Mouse (Mus musculus): ENCODE measurements around the gene Flii. TPM values are rescaled to one million over a fixed set of nuclear protein-coding genes. Genes with fewer than 3 reads are reported as not detected.

Flii gene
- total RNA-seq, 2 experiments from 2014 or later = 61.3 to 85.0 TPM

DNA sequence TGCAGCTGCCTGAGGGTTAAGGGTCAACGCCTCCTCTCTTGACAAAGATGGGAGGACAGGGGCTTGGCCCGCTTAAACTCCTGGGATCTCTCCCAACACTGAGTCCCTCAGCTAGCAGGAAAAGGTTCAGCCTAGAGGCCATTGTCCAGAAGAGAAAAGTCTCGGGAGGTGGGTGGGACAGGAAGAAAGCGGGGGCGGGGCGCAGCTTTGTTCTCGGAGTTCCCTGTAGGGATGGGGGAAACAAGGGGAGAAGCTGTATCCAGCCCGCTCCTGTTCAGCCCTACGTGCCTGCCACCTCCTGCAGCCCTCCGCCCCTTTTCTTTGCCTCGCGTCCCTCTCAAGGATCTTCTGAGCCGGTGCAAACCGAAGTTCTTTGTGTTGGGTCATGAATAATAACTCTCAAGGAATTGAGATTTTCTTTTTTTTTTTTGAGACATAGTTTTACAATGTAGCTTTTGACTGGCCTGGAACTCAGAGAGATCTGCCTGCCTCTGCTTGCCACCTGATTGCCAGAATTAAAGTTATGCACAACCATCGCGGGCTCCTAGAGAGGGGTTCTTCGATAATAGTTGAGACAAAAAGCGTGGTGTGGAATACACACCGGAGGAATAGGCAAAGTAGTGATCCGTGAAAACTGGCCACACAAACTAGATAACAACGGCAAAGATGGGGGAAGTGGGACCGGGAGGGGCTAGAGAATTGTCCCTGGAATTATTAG is 28.1 kb downstream of the Flii start:
- peak; percentile 30; the same call in 1 of the 2 replicates for ATAC-seq (replicated peaks; ENCODE audit: low FRiP score, low TSS enrichment, poor library complexity, severe bottlenecking)

DNA sequence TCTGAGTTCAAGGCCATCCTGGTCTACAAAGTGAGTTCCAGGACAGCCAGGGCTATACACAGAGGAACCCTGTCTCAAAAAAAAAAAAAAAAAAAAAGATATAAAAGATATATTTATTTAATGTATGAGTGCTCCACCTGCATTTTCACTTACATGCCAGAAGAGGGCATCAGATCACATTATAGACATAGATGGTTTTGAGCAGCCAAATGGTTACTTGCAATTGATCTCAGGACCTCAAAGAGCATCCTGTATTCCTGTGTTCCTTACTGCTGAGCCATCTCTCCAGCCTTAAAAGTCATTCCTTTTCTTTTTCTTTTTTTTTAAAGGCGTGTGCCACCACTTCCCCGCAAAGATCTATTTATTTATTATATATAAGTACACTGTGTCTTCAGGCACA is 29.5 kb downstream of the Flii start:
- ATAC-seq (replicated peaks; ENCODE audit: low FRiP score, low TSS enrichment, poor library complexity, severe bottlenecking) = no peak

DNA sequence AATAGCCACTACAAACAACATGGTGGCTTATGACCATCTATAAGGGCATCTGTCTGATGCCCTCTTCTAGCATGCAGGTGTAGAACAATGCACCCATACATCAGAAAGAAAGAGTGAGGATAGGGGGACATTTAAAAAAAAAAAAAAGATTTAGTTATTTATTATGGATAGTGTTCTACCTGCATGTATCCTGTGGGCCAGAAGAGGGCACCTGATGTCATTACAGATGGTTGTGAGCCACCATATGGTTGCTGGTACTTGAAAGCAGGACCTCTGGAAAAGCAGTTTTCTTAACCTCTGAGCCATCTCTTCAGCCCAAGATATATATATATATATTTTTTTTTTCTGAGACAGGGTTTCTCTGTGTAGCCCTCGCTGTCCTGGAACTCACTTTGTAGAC is 30.9 kb downstream of the Flii start:
- no peak for ATAC-seq (replicated peaks; ENCODE audit: low FRiP score, low TSS enrichment, poor library complexity, severe bottlenecking)

Other genes starting within 250 kb of the Flii start
- gene Alkbh5, start 190.9 kb downstream of the Flii start, total RNA-seq (2014; fragmentation: Nextera tagmentation) = 33.5 and 37.7 TPM in 2 replicates
- 25.4 and 28.1 TPM in 2 replicates for gene Alkbh5, start 190.9 kb downstream of the Flii start, total RNA-seq (2017)
- gene Llgl1, start 27.5 kb downstream of the Flii start, total RNA-seq (2014; fragmentation: Nextera tagmentation) = 20.1 and 21.7 TPM in 2 replicates
- gene Llgl1, start 27.5 kb downstream of the Flii start, total RNA-seq (2017) = 3.8 and 8.0 TPM in 2 replicates
- gene Mief2, start 1.1 kb upstream of the Flii start, total RNA-seq (2014; fragmentation: Nextera tagmentation) = 3.8 and 4.4 TPM in 2 replicates
- gene Mief2, start 1.1 kb upstream of the Flii start, total RNA-seq (2017) = 2.1 and 4.7 TPM in 2 replicates
- gene Top3a, start 50.1 kb upstream of the Flii start, total RNA-seq (2014; fragmentation: Nextera tagmentation) = 17.9 and 18.8 TPM in 2 replicates
- 19.8 and 24.8 TPM in 2 replicates for gene Top3a, start 50.1 kb upstream of the Flii start, total RNA-seq (2017)
- gene Smcr8, start 50.3 kb upstream of the Flii start, total RNA-seq (2014; fragmentation: Nextera tagmentation) = 18.5 and 21.5 TPM in 2 replicates
- gene Smcr8, start 50.3 kb upstream of the Flii start, total RNA-seq (2017) = 11.7 and 11.9 TPM in 2 replicates
- 9.1 and 11.9 TPM in 2 replicates for gene Shmt1, start 84.5 kb upstream of the Flii start, total RNA-seq (2014; fragmentation: Nextera tagmentation)
- gene Shmt1, start 84.5 kb upstream of the Flii start, total RNA-seq (2017) = 29.1 and 73.7 TPM in 2 replicates
- 18.5 and 19.1 TPM in 2 replicates for gene Dhrs7b, start 103.4 kb upstream of the Flii start, total RNA-seq (2014; fragmentation: Nextera tagmentation)
- 15.4 and 27.2 TPM in 2 replicates for gene Dhrs7b, start 103.4 kb upstream of the Flii start, total RNA-seq (2017)
- 33.3 and 41.4 TPM in 2 replicates for gene Tmem11, start 152.0 kb upstream of the Flii start, total RNA-seq (2014; fragmentation: Nextera tagmentation)
- gene Tmem11, start 152.0 kb upstream of the Flii start, total RNA-seq (2017) = 78.6 and 101 TPM in 2 replicates
- 5.8 and 9.2 TPM in 2 replicates for gene Natd1, start 187.5 kb upstream of the Flii start, total RNA-seq (2014; fragmentation: Nextera tagmentation)
- gene Natd1, start 187.5 kb upstream of the Flii start, total RNA-seq (2017) = 1.4 and 2.2 TPM in 2 replicates
- 46.0 and 52.1 TPM in 2 replicates for gene Map2k3, start 204.8 kb upstream of the Flii start, total RNA-seq (2014; fragmentation: Nextera tagmentation)
- gene Map2k3, start 204.8 kb upstream of the Flii start, total RNA-seq (2017) = 13.5 and 19.1 TPM in 2 replicates